Mouse (Mus musculus): Measurements from ENCODE around the gene Upk2. TPM values are rescaled to one million over a fixed set of nuclear protein-coding genes. Genes with fewer than 3 reads are reported as not detected.

Upk2 gene
- 0.19 TPM in 1 of 2 replicates, not detected in the other for polyA plus RNA-seq (2012; rRNA removed)

- DNase-seq (ENCODE audit: extremely low spot score in 1 of 2, low spot score in 1 of 2), result no peak
Observed at GRCm38 (mm10) chr9:44454891-44455220, at the start of gene Upk2. TSS of gene Upk2 (minus strand) at chr9:44454976.

GRCm38 (mm10) chr9:44502006-44502405, 47.2 kb upstream of the Upk2 start:
- peak in 1 of 2 experiments; percentile 92 for DNase-seq (ENCODE audit: extremely low spot score in 1 of 2, low spot score in 1 of 2)

GRCm38 (mm10) chr9:44501206-44501879, 46.6 kb upstream of the Upk2 start:
- no peak for DNase-seq (ENCODE audit: extremely low spot score in 1 of 2, low spot score in 1 of 2)

- no peak for DNase-seq (ENCODE audit: extremely low spot score in 1 of 2, low spot score in 1 of 2)
Observed at GRCm38 (mm10) chr9:44500638-44501175, 45.9 kb upstream of the Upk2 start.

GRCm38 (mm10) chr9:44500163-44500533, 45.4 kb upstream of the Upk2 start:
- DNase-seq (ENCODE audit: extremely low spot score in 1 of 2, low spot score in 1 of 2), result no peak

GRCm38 (mm10) chr9:44499356-44500162, 44.8 kb upstream of the Upk2 start:
- DNase-seq (ENCODE audit: extremely low spot score in 1 of 2, low spot score in 1 of 2), result no peak

- no peak for DNase-seq (ENCODE audit: extremely low spot score in 1 of 2, low spot score in 1 of 2)
Observed at GRCm38 (mm10) chr9:44498421-44499355, 43.9 kb upstream of the Upk2 start.

- DNase-seq (ENCODE audit: extremely low spot score in 1 of 2, low spot score in 1 of 2), result no peak
Observed at GRCm38 (mm10) chr9:44497624-44498377, 43.0 kb upstream of the Upk2 start.

GRCm38 (mm10) chr9:44496803-44497461, 42.2 kb upstream of the Upk2 start:
- DNase-seq (ENCODE audit: extremely low spot score in 1 of 2, low spot score in 1 of 2), result no peak

- no peak for DNase-seq (ENCODE audit: extremely low spot score in 1 of 2, low spot score in 1 of 2)
Observed at GRCm38 (mm10) chr9:44495810-44496344, 41.1 kb upstream of the Upk2 start.

GRCm38 (mm10) chr9:44494863-44495809, 40.4 kb upstream of the Upk2 start:
- no peak for DNase-seq (ENCODE audit: extremely low spot score in 1 of 2, low spot score in 1 of 2)

- no peak for DNase-seq (ENCODE audit: extremely low spot score in 1 of 2, low spot score in 1 of 2)
Observed at GRCm38 (mm10) chr9:44494261-44494862, 39.6 kb upstream of the Upk2 start.

- no peak for DNase-seq (ENCODE audit: extremely low spot score in 1 of 2, low spot score in 1 of 2)
Observed at GRCm38 (mm10) chr9:44492631-44493461, 38.1 kb upstream of the Upk2 start.

- DNase-seq (ENCODE audit: extremely low spot score in 1 of 2, low spot score in 1 of 2), result no peak
Observed at GRCm38 (mm10) chr9:44491351-44491750, 36.6 kb upstream of the Upk2 start.

GRCm38 (mm10) chr9:44490086-44490967, 35.6 kb upstream of the Upk2 start:
- no peak for DNase-seq (ENCODE audit: extremely low spot score in 1 of 2, low spot score in 1 of 2)

- DNase-seq (ENCODE audit: extremely low spot score in 1 of 2, low spot score in 1 of 2), result no peak
Observed at GRCm38 (mm10) chr9:44489651-44490085, 34.9 kb upstream of the Upk2 start.

Data from frontal cortex, adult 2 months (tissue).